Mouse (Mus musculus): ENCODE measurements around the gene Rbl1.

DNA sequence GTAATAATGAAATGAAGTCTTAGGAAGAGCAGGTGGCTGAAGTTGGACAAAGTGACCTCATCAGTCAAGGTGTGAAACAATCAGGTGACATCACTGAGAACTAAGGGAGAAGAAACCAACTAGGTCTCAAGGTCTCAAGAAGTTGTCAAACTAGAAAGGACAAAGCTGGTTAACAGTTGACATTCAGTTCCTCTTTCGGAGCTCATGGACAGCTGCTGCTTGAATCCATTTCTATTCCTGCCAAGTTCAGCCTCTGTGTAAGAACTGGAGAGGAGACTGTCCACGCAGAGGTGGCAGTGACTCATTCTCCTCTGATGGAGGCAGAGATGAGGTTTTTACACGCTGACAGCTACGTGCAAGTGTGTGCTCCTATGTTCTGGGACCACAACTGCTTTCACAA is 17.1 kb downstream of the Rbl1 start:
- no peak for TF ChIP-seq CTCF (IDR thresholded peaks at IDR 0.05)
- no peak for TF ChIP-seq EP300 (IDR thresholded peaks at IDR 0.05)
